Mouse (Mus musculus) olfactory bulb, adult 2 months (tissue): ENCODE data around the gene Mme. TPM values are rescaled to one million over a fixed set of nuclear protein-coding genes. Genes with fewer than 3 reads are reported as not detected.

Source experiments
- H3K27ac ChIP-seq: fragments of 200-500 bp; 2 replicates; pipeline ENCODE4 v1.5.1; 2012; ENCODE audit warnings: low read depth, low read length; ENCODE audit not compliant: insufficient read depth
- H3K4me1 ChIP-seq: fragments of 200-500 bp; 2 replicates; pipeline ENCODE4 v1.6.1; 2012; ENCODE audit warnings: low read length; ENCODE audit not compliant: control insufficient read depth, insufficient read depth
- H3K4me3 ChIP-seq: fragments of 200-500 bp; 2 replicates; pipeline ENCODE4 v1.5.1; 2012; ENCODE audit warnings: mild to moderate bottlenecking, low read depth, low read length, moderate library complexity; ENCODE audit not compliant: insufficient read depth
- CTCF ChIP-seq: fragments of 200-500 bp; IDR thresholded peaks from 2 replicates; pipeline ENCODE4 v1.5.1; 2012; ENCODE audit warnings: low read depth, mild to moderate bottlenecking, low read length, moderate library complexity; ENCODE audit not compliant: insufficient read depth
- POLR2A ChIP-seq: fragments of 200-500 bp; IDR thresholded peaks from 2 replicates; pipeline ENCODE4 v1.6.1; 2012; ENCODE audit warnings: mild to moderate bottlenecking, low read depth, low read length, moderate library complexity; ENCODE audit not compliant: insufficient read depth
- WGBS: fragments of 180-500 bp; shearing (Covaris S2); methylation state at CpG from one replicate; pipeline ENCODE4 v1.1.7; 2018; 5-methylcytosine and 5-hydroxymethylcytosine counted together
- polyA plus RNA-seq: library from polyadenylated mRNA; stranded (reverse); fragments of >200 nt; gene quantifications from 2 replicates; pipeline ENCODE4 v1.2.4, GENCODE M21; 2012; ENCODE audit warnings: low replicate concordance; ENCODE audit not compliant: missing spikeins, insufficient read depth, insufficient read length

The Mme gene
- not detected in 2 replicates for polyA plus RNA-seq

- Histone ChIP-seq H3K27ac (no peak within 1 kb of the TSS), H3K4me1 (no peaks in the 10 kb centered on the region), H3K4me3 (no peak within 1 kb of the TSS)
- 87% methylated on average over 7 of the region's 7 CpGs for WGBS
- TF ChIP-seq POLR2A (no peak), CTCF (no peak)
Observed at GRCm38 (mm10) chr3:63241099-63241587, at the start of gene Mme. Gene Mme, plus strand, starts transcription at chr3:63241537.

DNA sequence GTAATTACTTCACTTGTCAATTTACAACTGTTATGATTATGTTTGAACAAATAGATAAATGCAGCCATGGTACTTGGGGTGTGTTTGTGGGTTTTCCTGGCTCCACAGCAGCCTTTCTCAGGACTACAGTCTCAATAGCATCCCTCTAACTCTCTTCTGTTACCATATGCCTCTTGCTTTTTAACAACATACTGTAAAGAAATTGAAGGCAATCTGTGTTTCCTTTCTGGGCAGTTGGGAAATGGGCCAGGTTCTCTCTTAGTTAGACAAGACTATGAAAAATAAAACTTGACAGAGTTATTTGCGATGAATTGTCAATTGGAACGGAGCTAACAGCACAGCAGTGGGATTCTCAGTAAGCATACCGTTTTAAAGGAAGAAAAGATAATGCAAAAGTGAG lies 44.8 kb upstream of the Mme start:
- Histone ChIP-seq H3K27ac (no peak overlapping the region), H3K4me1 (no peaks in the 10 kb centered on the region), H3K4me3 (no peak overlapping the region)
- no peak for TF ChIP-seq CTCF
- TF ChIP-seq POLR2A: no peak
- WGBS: 82% methylated on average over 3 of the region's 3 CpGs

- Histone ChIP-seq H3K4me3 (no peak overlapping the region), H3K4me1 (no peaks in the 10 kb centered on the region), H3K27ac (no peak overlapping the region)
- 98% methylated on average over 2 of the region's 2 CpGs for WGBS
- TF ChIP-seq POLR2A: no peak
Observed at GRCm38 (mm10) chr3:63198026-63198425, 43.3 kb upstream of the Mme start.

DNA sequence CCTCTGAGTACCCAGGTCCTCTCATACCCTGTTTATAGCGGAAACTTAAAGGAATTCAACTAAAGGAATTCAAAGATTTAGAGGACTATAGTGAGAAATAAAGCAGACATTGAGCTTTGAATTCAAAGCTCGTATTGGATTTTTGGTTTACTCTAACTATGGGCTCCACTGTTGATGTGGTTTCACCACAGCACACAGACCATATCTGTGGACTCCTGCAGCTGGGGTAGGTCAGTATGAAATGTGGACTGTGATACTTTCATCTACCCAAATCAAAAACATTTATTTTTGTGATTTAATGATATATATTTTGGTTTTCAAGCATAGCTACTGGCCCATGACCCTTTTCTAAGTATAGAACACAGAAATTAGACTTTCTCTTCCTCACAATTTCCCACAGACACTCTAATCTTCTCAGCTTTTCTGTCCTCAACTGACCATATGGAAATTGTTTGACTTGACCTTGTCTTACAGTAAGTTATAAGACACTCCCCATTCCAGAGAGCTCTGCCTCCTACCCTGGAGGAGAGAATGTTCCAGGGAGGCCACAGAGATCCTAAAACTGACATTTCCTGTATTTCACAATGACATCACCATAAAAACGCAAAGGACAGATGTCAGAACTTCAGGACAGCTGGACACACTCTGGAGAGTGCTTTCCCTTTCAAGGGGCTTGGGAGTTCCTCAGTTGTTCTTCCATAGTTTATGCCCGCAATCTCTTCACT lies 19.3 kb upstream of the Mme start:
- H3K4me1 ChIP-seq: no peaks in the 10 kb centered on the region
- H3K27ac ChIP-seq: no peak overlapping the region
- TF ChIP-seq POLR2A (no peak), CTCF (no peak)
- WGBS: 95% methylated on average over 4 of the region's 4 CpGs
- no peak overlapping the region for H3K4me3 ChIP-seq

- no peak for TF ChIP-seq POLR2A
- no peak for TF ChIP-seq CTCF
- no peak overlapping the region for H3K27ac ChIP-seq
- H3K4me3 ChIP-seq: no peak overlapping the region
- H3K4me1 ChIP-seq: no peaks in the 10 kb centered on the region
- 36% methylated on average over 1 of the region's 1 CpGs for WGBS
Observed at GRCm38 (mm10) chr3:63223676-63224075, 17.7 kb upstream of the Mme start.

DNA sequence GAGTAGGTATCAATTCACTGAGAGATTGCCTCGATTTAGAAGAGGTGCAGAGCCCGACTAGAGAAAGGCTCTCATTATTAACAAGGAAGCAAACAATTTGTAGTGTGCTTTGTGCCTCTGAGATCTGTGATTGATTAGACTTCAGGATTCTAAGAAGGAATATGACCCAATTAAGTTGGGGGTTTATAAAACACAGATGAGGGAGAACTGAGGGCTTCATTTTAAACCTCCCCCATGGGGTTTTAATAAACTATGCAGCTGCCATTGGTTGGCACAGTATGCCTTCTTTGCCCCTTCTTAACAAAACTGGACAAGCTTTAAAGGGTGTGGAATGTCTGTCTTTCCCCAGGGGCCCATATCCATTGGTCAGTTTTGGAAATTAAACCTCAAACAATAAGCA lies 5.4 kb upstream of the Mme start:
- 20% methylated on average over 2 of the region's 2 CpGs for WGBS
- H3K4me1 ChIP-seq: no peaks in the 10 kb centered on the region
- no peak overlapping the region for H3K27ac ChIP-seq
- TF ChIP-seq POLR2A (no peak), CTCF (no peak)
- no peak overlapping the region for H3K4me3 ChIP-seq

- no peaks in the 10 kb centered on the region for H3K4me1 ChIP-seq
Observed at GRCm38 (mm10) chr3:63243721-63244120, 2.4 kb downstream of the Mme start.

GRCm38 (mm10) chr3:63272091-63272490 lies 30.8 kb downstream of the Mme start:
- Histone ChIP-seq H3K27ac (no peak overlapping the region), H3K4me3 (no peak overlapping the region), H3K4me1 (no peaks in the 10 kb centered on the region)
- 95% methylated on average over 2 of the region's 2 CpGs for WGBS
- TF ChIP-seq POLR2A: no peak
- no peak for TF ChIP-seq CTCF

More at GRCm38 (mm10) chr3:63243721-63244120, 2.4 kb downstream of the Mme start:
- TF ChIP-seq CTCF (no peak), POLR2A (no peak)
- Histone ChIP-seq H3K27ac (no peak overlapping the region), H3K4me3 (no peak overlapping the region)

DNA sequence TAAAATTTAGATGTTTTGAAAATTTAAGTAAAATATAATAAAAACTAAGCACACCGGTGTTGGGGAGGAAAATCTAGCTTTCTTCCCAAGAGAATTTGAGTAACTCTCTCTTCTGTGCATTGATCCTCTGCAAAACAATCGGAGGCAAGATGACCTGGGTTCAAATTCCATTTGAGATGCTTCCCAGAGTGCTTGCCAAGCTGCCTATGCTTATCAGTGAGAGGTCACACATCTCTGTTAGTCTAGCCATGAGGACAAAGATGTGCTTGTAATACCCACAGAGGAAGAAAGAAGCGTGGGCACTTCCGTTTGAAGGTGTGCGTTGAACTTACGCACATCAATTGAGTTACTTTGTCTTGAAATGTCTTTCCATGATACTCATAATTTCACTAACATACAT lies 53.0 kb downstream of the Mme start:
- 0 out of 2 replicates have a peak, but pooled peaks cover 4% of the 10 kb centered on the region for H3K4me1 ChIP-seq
- H3K4me3 ChIP-seq: no peak overlapping the region
- WGBS: 93% methylated on average over 6 of the region's 6 CpGs
- H3K27ac ChIP-seq: no peak overlapping the region
- TF ChIP-seq POLR2A (no peak), CTCF (no peak)
